Mouse (Mus musculus) heart, postnatal 4 days (tissue): ENCODE measurements at regions not wholly inside any gene's neighbourhood (a gene's known extent, or its start where the extent isn't known, plus 50 kb on each side); places are given as distances from the start of the nearest gene placed in this dataset.

ENCODE experiments used
- DNase-seq: peaks from one replicate; pipeline ENCODE4 v3.0.0; 2021

DNA sequence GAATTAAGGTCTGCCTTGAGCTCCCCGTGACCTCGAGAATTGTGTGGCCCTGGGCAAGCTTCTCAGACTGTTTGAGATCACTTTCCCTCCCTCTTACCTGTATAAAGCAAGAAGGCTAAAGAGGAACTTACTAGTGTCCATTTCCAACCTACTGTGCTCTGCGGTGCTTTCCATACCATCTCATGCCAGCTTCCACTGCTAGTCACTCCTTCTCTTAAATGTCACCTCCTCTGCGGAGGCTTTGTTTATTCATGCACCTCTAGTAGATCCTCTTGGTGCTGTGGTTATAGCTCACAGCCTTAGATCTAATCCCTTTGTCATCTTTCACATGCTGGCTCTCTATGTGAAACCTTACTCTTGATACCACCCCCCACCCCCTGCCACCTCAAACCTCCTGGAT, 2310.3 kb upstream of the Lrrc6 start:
- DNase-seq: no peak

DNA sequence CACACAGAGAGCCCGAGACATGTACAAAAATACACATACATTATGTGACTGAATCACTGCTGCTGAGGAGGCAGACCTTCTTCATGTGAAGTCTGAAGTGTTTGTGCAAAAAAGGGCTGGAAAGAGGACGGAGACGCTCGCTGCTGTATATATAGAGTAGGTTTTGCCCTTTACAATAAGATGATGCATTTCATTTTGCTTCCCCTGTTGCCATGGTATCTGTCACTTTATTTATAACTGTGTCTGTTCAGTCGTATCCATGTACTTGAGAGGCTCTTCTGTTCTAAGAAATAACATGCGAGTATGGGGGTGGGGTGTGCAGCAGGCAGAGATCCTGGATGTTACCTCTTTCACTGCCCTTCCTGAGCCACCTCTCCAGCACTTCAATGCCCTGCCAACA, 2309.9 kb upstream of the Lrrc6 start:
- no peak for DNase-seq

DNA sequence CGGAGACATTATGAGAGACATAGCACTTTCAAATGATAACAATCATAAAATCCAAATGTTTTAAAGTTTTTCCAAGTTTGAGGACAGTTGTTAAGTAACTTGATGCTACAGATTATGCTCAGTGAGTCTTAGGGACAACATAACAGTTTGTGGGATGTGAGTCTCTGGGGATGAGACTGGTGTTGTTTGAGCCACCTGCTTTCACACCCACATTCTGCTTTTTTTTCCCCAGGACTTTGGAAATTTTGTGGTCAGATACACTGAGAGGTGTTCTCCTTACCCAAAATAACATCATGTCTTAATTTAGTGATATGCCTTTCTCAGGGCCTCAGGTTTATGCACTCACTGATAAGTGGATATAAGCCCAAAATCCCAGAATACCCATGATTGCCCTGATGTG, 2307.5 kb upstream of the Lrrc6 start:
- DNase-seq: no peak

DNA sequence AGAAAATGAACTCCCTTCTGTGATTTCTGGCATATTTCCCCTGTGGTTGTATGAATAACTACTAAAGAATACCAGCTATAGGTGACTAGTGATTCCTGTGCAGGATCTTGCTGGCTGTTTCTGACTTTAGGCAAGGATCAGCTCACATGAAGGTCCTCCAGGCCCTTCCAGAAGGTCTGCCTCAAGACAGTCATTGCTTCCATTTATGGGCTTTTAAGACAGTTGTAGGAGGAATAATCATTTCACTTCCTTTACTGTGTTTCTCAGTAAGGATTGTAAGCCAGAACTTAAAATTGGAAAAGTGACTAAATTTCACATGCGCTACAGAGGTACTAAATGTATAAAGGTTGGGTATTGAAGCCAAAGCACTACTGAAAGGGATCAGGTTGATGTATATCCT, 2303.5 kb upstream of the Lrrc6 start:
- DNase-seq: no peak

DNA sequence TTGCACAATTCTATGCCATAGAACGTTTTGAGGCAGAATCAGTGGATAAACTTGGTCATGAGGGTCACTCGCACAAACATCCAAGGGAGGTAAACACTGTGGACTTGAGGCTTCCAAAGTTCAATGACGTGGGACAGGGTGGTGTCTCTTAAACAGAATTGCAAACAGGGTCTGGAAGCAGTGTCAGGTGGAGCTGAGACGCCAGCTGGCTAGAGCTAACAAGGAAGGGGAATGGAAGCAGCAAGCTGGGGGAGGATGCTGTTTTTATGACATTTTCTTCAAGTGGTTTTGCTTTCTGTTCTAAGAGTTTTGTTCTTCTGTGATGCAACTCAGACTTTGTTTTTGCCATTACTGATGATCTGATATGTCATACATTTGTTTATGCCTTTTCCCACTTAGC, 2301.1 kb upstream of the Lrrc6 start:
- DNase-seq: no peak

DNA sequence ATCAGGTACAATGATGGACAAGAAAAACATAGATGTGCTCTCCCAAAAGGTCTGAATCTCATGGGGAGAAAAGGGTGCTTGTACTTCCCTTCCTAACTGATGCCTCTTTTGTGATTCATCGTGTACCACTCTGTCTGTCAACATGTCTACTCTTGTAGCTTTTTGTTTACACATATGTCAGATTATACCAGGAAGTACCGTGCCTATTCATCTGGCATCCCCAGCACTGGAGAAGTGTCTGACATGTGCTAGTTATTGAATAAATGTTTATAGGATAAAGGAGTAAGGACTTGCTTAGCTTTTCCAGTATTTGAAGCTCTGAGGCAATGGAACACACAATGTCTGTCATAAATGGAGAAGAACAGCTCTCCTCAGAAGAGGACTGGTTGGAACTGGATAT, 2296.7 kb upstream of the Lrrc6 start:
- no peak for DNase-seq

DNA sequence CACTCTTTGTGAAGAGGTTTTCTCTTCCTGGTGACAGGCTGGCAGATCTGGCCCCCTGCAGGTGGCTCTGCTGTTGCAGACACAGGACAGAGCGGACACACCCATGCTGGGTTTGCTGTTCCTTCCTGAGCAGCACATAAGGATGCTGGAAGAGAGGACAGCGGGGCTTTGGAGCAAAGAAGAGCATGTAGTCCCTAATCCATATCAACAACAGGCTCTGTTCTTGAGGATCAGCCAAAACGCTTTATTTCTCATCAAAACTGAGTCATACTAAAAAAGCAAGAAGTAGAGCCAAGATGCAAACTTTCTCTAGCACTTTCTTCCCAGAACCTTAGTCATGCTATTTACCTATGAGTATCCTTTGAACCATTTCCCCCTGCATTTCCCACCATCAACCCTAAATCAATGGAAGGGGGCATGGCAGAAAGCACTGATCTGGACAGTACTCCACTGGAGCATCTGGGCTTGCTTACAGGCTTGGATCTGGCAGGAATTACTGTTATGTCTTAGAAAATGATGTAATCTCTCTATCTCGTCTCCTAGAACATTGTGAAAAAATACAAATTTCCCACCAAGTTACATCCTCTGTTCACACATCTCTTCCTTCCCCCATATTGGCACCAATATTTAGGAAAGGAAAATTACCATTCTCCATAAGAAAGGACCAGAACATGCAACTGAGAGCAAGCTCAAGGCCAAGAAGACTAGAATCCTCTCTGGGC, 2294.7 kb upstream of the Lrrc6 start:
- DNase-seq: peak; percentile 4

DNA sequence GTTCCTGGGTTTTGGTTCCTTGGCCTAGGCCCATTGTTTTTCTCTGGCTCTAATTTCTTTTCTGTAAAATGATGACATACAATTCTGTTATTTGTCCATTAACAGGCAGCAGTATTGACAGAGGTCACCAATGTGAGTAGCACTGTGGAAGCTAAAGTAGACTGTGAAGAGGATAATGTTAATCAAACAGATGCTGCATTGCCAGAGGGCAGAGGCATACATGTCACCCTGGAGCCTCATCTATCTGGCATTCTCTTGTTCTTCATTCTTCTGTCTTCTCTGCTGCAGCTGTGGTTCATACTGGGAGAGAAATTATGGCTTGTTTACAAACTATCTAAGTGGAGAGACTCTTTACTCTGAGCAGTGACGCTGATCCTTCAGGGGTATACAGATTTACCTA, 2259.2 kb upstream of the Lrrc6 start:
- no peak for DNase-seq

DNA sequence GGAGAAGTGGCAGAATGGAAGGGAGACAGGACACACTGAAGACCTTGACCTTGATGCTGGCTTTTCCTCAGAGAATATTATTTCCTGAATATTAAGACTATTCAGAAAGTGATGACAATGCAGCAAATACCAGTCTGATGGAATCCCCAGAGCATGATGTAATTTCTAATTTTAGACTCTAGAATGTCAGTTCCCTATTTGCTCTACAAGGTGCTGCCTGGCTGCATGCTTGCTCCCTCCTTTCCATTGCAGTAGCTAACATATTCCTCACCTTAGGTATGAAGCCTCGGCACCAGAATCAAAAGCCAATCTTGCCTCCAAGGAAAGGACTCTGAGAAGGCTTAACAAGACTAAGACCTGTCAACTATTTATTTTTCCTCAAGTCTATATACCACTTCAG, 2254.5 kb upstream of the Lrrc6 start:
- DNase-seq: no peak

DNA sequence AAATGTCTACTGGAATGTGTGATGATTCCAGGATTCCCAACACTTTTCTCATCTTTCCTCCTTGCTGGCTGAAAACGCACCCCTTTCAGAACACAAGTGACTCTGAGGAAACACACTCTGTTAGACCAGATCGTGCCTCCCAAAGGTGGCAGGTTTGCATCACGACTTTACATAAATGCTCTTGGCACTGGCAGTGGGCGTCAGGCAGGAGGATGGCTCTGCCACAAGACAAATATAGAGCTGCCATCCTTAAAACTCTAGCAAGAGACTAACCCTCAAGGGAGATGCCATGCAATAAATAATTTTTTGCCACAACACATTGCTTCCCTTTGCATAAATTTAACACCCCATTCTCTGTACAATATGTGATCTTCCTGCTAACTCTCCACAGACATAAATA, 2254.1 kb upstream of the Lrrc6 start:
- DNase-seq: no peak

DNA sequence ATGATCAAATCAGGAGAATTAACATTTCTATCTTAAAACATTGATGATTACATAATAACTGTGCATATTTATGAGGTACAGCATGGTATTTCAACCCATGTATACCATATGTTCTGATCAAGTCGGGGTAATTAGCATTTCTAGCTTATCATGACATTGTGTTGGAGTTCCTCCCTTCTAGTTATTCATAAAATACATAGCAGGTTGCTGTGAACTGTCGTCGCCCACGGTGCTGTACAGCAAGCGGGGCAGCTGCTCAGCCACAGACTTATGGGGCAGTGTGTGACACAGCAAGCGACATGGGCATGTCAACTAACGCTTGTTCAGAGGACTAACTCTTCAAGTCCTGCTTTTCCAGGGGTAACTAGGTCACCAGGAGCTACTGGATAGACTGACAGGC, 2238.6 kb upstream of the Lrrc6 start:
- no peak for DNase-seq

DNA sequence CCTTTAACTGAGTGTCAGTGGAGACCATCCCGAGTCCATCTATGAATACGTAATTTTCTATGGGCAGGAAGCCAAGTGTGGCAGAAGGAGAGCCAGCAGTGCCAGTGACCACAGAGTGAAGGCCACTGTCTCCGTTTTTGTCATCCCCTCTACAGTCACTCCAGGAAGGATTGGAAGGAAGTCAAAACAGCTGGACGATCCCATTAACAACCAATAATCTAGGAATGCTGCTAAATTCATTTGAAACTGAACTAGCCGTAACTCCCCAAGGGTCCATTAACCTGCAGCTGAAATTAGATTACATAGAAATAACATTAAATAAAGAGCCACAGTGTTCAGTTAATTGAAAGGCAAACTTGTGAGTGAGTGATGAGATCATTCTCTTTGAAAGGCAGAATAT, 2220.5 kb upstream of the Lrrc6 start:
- no peak for DNase-seq

DNA sequence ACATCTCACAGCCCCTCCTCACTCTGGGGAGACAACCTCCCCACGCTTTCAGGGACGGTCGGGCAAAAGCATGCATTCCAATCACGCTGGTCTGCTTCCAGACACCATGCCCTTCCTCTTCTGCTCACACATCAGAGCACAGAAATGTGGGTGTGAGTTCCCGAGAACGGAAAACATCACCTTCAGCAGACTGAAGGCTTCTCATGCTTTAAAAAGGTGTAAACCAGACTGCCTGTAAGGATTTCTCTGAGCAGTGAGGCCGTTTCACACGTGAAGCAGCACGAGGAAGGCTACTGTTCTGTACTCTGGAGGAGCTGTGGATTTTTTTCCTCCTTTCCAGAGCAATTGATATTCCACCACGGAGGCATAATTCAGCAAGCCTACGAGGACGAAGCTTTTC, 2218.8 kb upstream of the Lrrc6 start:
- DNase-seq: no peak

DNA sequence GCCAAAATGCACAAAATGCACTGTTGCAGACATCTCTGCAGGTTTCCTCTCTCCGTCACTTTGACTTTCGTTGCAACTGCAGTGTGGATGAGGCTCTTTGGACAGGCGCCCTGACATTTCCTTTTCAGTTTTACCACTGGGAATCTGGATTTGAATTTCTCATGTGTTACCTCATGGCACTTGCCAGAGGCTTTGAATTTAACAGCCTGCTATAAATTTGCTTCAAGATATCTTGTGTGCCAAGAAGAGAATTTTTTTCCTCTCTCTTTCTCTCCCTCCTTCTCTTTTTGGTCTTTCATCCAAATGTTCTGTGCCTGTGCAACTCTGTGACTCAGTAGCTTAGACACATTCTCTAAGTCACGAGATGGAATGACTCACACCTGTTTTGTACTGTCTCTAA, 2213.6 kb upstream of the Lrrc6 start:
- DNase-seq: no peak

DNA sequence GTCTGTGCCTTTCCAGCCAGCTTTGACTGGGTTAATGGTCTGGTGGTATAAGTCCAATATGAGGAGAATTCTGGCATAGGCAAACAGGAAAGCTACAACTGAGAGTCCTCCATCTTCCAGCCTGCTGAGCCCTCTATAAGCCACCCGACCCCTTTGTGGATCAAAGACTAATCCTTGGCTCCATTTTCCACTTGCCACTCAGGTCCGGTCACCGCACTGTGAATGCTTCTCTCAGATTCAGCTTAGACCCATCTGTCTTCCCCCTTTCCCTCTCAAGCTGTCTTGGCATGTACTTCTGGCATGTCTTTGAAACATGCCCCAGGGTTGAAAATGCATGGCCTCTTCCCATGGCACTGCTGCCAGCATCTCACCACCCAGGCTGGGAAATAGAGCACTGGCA, 2206.6 kb upstream of the Lrrc6 start:
- no peak for DNase-seq

DNA sequence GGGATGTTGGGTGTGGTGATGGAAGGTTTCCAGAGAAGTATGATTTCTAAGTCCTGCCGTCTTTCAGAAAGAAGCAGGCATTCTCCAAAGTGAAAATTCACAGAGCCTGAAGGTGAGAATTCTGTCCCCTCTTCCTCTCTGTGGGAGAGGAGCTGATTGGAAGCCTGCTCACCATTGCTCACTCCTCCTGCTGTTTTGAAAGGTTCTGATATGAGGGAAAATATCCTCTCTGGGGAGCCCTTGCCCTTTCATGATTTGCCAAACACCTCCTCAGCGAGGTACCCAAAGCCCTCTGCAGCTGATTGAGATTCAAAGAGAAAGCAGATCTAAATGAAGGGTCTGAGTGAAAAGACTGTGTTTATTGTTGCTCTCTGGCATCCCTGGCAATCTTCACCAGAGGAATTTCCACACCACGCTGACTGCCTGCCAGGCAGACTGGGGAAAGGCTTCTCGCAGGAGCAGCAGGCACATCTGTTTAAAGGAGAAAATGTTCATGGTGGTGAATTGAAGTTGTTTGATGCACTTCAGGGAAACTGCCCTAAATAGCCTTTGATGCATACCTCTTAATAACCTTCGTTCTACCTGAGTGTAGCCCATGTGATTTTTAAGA, 2194.4 kb upstream of the Lrrc6 start:
- DNase-seq: no peak

DNA sequence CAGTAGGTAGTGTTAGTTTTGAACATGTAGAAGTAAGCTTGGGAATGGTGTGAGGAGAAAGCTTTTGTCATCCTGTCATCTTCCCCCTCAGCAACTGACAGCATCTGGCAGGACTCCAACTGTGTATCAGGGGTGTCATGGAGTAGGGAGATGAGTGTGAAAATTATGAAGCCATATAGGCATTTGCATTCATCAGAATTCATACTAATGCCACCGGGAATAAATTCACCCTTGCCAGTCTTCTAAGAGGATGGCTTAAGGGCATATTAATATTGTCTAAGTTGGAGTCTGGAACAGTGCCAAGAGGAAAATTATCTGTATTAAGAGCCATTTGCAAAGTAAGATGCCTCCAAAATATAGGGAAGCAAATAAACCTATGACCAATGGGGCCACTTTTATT, 2166.8 kb upstream of the Lrrc6 start:
- DNase-seq: no peak

DNA sequence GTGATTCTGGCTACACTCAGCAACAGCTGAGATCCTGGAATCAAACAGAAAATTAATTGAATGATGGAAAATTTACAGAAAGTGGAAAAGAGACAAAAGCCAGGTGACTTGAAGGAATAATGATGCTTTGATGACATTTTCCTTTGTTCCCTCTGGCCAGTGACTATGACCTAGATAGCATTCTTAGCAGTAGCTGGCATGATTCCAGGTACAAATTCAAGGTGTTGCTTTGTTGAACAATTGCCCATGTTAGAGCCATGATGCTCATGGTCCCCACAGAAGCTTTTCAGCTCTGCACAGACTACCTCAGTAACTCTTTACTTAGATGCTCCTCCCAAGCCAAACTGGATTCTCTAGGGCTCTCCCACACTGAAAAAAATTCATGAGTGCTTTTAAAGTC, 2164.6 kb upstream of the Lrrc6 start:
- DNase-seq: no peak

DNA sequence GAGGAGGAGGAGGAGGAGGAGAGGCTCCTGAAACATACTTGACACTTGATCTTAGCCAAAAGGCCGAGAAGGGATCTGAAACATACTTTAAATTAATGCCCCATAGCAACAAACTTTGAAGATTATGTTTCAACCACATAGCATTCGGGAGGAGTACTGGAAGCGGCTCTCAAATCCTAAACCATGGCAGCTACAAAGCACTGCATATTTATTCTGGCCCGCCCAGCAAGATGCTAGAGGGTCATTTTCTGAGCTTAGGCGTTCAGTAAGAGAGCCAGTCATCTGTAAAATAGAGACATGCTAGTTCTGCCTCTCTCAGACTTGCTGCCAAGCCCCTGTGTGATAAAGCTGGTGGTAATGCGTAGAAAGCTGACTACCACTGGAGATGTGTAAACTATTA, 2156.0 kb upstream of the Lrrc6 start:
- DNase-seq: no peak

DNA sequence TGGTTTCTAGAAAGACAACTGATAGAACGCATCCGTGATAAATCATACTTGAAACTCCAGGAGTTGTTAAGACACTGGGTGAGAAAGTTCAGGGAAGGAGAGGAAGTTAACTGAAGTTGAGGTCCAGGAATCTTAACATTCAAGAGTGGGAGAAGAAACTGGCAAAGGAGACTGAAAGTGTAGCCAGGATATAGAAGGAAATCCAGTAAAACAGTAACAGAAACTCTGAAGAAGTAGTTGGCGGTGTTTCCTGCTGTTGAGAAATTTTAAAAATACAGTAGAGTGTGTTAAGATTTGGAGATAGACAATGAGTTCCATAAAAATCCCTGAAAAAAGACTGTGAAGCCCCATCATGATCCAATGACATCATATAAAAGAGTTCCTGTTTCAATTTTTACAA, 2154.3 kb upstream of the Lrrc6 start:
- no peak for DNase-seq

DNA sequence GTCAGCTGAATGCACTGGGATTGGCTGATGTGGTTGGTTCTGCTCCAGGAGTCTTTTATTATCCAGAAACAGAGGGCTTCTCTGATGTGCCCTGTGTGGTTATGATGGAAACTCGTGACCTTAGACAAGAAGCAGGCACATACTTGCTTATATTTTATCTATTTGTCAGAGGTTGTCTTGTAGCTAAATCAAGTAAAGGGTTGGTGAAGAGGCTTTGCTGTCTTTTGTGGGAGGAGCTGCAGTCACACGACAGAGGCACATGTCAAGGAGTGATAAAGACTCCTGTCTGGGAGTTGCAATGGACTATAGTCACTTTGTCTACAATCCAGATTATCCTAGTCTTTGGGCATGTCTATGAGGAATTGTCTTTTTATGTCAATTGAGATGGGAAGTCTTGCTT, 2149.9 kb upstream of the Lrrc6 start:
- DNase-seq: no peak

DNA sequence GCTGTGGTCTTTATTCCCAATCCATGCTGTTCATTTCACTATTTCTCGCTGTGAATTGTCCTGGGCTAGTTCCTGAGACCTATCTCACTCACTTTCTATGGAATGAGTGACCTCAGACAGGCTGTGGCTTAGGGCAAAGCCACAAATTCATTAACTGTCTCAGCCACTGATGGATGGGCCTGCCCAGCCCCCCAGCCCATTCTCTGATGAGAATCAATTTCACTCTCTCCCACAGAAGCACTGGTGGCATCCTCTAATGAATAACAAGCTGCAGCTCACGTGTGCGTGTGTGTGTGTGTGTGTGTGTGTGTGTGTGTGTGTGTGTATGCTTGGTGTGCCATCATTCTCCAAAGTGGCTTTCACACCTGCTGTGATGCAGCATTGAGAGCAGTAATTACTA, 2149.3 kb upstream of the Lrrc6 start:
- DNase-seq: no peak

DNA sequence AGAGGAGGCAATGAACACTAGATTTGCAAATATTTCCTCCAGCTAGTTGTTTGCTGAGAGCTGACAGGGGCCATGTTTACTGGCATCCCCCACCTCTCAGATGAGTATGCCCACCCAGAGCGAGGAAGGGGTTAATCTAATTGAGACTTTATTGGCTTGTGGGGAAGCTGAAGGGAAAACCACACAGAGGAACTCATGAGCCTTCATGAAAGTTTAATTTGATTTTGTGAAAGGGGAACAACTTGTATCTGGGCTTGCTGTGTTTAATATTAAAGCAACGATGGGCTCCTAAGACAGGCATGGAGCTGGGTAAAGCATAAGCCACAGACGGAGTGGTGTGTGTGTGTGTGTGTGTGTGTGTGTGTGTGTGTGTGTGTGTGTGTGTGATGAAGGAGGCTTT, 2146.2 kb upstream of the Lrrc6 start:
- DNase-seq: no peak

DNA sequence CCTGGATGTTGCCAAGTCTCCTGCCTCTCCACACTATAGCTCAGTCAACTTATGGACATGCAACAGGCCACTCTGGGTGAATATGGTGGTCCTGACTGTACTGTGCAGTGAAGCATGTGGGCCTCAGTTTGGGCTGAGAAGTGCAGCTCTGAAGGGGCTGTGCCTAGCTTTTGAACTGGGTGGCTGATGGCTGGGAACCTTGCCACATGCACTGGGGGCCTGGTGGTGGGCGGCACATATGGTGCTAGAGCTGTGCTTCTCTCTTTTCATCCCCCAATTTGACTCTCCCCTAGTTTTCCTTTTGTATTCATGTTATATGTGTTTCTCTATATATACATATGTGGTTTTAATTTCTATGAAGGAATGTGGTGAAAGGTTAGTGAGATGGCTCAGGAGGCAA, 2144.2 kb upstream of the Lrrc6 start:
- no peak for DNase-seq

DNA sequence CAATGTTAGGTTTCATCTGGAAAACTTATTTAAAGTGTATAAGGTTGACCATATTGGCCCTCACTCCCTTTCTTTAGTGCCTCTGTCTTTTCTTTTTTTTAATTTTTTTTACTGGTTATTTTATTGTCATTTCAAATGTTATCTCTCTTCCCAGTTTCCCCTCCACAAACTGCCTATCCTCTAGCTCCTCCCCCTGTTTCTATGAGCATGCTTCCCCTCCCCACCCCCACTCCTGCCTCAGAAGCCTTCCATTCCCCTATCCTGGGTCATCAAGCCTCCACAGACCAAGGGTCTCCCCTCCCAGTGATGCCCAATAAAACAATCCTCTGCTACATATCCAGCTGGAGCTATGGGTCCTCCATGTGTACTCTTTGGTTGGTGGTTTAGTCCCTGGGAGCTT, 2134.9 kb upstream of the Lrrc6 start:
- DNase-seq: no peak
